Mouse (Mus musculus): Measurements from ENCODE around the gene Lmntd1.
"Not testable (repeated sequence)": the region's sequence is repeated elsewhere in the genome, so short reads cannot be mapped to it uniquely, and the experiment has no call there.

Gene Lmntd1

DNA sequence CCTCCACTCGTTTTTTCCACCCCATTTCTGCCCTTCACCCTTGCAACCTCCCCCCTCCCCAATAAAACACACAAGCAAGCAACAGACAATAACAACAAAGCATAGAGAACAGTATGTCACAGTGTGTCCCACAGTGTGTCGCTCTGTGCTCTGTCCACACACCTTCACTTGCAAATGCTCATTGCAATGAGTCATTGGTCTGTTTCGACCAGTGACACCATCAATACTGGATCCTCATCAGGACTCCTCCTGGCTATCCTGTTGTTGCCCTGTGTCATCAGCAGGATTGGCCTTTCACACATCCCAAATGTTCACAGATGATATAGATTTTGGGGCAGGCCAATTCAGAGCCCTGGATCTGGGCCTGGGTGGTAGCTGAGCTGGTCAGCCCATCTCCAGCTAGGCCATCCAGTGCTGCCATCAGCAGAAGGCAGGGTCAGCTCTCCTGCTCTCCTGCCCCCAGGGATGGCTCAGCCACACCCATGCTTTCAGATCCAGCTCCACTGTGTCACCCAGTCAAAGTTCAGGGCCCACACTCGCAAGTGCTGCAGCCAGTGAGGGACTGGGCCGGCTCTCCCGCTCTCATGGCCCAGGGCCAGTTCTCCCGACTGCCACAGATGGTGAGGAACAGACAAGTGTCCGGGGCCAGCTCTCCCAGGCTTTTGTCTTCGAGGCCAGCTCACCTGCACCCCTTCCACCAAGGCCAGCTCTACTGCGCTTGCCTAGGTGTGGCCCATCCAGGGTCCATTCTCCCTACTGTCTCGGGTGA is 267.1 kb downstream of the Lmntd1 start:
- DNase-seq (ENCODE audit: low read depth in 1 of 2, low spot score in 2 of 2): no peak

DNA sequence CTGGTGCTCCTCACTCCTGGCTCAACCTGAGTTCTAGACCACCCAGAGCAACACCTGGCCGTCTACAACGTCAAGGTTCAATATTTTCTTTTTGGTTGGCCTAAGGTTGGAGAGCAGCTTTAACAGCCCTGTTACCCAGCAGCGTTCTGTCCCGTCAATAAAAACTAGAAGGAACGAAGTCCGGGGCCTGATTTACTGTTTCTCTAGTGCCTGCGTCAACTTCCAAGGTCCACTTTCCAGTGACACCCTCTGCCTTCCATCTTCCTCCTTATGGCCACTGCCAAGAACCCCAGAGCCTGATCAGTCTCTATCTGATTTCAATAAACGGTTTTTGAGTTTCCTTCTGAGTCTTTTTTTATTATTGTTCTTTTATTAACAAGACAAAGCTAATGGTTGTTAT is 267.8 kb downstream of the Lmntd1 start:
- no peak for DNase-seq (ENCODE audit: low read depth in 1 of 2, low spot score in 2 of 2)

DNA sequence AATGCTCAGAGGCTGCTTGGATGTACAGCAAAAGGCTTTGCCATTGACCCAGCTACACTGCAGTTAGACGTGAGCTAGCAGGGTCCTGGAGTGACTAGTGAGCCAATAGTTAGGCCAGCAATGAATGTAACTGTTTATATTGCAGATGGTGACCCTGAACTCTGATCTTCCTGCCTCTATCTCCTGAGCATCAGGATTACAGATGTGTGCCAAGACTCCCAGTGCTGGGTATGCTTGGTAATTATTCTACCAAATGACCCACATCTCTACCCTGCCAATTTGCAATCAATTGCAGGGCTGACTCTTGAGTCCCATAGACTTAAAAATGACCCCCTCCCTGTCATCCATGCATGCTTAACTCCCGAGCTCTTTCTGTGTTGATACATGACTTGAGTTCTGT is 269.4 kb downstream of the Lmntd1 start:
- no peak for DNase-seq (ENCODE audit: low read depth in 1 of 2, low spot score in 2 of 2)

DNA sequence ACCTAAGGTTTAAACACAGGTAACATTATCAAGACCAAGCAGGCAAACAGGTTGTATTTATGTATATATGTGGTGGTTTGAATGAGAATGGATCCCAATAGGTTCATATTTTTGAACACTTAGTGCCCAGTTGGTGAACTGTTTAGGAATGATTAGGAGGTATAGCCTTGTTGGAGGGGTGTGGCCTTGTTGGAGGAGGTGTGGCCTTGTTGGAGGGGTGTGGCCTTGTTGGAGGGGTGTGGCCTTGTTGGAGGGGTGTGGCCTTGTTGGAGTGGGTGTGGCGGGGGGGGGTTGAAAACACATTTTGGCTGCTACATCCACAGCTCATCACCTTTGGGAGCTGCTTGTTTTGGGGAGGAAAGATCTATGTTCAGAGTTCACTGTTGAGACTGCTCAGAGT is 270.7 kb downstream of the Lmntd1 start:
- no peak for DNase-seq (ENCODE audit: low read depth in 1 of 2, low spot score in 2 of 2)

DNA sequence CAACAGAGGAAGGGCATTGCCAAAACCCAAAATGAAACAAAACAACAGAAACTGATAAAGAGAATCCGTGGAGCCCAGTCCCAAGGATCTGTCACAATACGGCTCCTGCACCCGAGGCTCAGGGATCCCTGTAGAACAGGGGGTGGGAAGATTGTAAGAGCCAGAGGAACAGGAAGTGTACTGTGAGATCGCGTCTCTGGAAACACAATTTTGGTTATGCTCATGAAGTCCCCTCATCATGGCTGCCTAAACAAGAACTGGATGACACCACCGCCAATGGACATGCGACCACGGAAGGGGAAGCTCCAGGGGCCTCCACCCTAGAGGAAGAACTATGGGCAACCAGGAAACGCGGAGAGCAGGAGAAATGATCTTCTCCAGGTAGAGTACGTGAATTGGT is 271.3 kb downstream of the Lmntd1 start:
- DNase-seq (ENCODE audit: low read depth in 1 of 2, low spot score in 2 of 2): no peak

DNA sequence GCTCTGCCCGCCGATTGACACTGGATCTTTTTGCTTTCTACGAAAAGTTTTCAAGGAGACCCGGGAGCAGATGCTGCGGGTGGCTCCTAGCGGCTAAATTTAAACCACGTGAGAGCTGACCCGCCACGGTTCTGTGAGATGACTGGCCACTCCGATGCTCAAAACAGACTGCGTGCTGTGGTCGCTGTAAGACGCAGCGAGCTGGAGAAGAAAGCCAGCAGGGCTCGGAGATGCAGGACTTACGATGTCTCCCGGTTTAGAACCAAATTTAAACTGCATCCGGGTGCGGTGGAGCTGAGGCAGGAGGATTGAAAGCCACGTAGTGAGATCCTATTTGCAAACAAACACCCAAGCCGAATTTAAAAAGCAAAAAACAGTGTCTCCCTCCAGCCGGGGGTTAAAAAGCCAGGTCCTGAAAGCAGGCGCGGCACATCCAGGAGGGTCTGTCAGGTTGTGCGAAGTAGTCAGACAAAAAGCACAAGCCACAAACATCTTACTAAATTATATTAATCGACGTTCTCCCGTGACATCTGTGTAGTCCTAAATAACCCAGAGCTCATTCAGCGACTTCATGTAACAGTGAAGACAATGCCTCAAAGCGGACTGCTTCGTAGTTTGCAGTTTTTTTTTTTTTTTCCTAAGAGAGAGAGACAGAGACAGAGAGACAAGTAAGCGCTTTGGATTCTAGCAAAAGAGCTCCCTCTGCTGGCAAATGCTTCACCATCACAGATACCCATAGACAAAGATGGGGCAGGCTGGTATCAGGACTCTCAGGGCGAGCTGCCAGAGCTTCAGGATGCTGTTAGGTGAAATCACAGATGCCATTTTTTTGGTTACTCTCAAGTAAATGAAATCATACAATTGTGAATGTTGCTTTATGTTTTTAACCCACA is 272.6 kb downstream of the Lmntd1 start:
- DNase-seq (ENCODE audit: low read depth in 1 of 2, low spot score in 2 of 2): peak; percentile 55 to 78

DNA sequence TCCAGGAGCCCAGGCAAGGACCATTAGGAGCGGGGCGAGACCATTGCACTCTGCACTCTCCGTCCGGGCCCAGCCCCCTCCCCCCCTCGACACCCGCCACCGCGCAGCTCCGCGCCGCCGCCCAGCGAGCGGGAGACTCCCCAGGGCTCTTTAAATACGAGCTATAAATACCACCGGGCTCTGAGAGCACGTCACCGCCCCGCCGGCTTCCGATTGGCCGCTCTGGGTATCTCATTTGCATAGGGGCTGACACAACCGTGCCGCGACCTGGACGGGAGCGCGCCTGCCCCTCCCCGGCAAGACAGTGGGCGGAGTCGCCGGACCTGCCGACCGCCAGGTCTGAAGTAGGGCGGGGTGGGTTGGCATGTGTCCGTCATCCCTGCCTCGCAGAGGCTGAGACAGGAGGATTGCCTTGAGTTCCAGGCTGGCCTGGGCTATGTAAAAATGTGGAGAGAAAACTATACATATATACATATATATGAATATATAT is 273.4 kb downstream of the Lmntd1 start:
- DNase-seq (ENCODE audit: low read depth in 1 of 2, low spot score in 2 of 2): peak; percentile 93 to 98

DNA sequence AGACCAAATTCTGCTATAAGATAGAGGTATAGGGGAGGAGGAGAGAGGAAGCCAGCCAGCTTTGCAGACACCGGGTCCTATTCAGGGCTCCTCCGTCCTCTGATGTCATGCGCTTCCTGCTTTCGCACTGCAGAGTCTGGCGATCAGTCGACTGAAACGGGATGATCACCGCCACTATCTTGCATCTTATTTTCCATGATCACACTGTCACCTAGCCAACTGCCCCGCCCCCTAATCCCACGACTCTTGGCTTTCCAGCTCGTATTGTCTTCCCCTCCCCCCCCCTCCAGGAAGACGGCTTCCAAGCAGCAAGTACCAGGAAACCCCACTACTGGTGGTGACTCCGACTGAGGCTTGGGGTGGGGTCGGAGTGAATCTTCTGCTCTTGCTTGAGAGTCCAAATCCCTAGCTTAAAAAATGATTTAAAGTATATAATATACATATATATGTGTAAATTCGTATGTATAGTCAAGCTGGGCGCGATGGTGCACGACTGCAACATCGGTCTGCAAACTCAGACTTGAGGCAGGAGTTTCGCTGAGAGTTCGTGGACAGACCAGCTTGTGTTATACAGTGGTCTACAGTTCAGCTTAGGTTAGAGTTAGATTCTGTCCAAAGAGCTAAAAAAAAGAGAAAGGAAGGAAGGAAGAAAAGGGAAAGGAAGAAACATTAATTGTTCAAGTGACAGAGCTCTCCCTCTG is 274.0 kb downstream of the Lmntd1 start:
- peak; percentile 28 to 68 for DNase-seq (ENCODE audit: low read depth in 1 of 2, low spot score in 2 of 2)

DNA sequence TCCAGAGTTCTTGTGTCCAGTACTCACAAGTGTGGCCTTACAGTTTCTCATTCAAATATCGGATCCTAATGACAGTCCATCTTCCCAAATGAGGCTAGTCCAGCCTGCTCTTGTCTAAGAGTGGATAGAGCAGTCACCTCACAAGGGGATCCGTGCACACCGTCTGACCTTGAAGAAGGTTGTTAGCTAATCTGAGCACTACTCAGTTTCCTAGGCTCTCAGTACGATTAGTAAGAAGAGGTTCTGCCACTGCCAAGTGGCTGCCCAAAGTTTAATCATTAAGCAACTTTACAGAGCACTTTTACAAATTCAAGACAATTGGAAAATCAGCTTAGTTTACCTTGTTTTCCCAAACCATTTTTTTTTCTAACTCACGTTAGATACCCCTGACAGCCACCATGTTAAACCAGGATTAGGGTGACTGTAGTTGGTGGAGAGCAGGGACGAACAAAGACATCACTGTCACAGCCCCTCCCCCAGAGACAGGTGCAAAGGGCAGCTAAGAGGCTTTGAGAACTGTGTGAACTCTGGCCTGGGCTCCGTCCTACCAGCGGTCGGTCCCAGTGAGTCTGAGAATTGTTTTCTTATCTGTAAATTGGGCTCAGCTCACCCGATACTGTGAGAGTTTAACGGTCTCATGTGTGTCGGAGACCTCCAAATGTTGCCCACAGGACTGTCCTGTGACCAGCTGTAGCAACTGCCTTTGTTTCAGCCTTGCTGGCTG is 275.4 kb downstream of the Lmntd1 start:
- DNase-seq (ENCODE audit: low read depth in 1 of 2, low spot score in 2 of 2): no peak

DNA sequence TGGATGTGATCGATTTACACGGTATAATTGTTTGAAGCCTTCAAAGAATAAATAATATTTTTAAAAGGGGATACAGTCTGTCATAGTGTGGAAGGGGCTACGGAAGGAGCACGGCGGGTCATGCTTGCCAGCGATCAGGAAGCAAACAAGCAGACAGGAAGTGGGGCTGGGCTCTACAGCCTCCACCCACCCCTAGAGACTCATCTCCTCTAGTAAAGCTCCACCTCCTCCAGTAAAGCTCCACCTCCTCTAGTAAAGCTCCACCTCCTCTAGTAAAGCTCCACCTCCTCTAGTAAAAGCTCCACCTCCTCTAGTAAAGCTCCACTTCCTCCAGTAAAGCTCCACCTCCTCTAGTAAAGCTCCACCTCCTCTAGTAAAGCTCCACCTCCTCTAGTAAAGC is 276.6 kb downstream of the Lmntd1 start:
- DNase-seq (ENCODE audit: low read depth in 1 of 2, low spot score in 2 of 2): not testable (repeated sequence)

DNA sequence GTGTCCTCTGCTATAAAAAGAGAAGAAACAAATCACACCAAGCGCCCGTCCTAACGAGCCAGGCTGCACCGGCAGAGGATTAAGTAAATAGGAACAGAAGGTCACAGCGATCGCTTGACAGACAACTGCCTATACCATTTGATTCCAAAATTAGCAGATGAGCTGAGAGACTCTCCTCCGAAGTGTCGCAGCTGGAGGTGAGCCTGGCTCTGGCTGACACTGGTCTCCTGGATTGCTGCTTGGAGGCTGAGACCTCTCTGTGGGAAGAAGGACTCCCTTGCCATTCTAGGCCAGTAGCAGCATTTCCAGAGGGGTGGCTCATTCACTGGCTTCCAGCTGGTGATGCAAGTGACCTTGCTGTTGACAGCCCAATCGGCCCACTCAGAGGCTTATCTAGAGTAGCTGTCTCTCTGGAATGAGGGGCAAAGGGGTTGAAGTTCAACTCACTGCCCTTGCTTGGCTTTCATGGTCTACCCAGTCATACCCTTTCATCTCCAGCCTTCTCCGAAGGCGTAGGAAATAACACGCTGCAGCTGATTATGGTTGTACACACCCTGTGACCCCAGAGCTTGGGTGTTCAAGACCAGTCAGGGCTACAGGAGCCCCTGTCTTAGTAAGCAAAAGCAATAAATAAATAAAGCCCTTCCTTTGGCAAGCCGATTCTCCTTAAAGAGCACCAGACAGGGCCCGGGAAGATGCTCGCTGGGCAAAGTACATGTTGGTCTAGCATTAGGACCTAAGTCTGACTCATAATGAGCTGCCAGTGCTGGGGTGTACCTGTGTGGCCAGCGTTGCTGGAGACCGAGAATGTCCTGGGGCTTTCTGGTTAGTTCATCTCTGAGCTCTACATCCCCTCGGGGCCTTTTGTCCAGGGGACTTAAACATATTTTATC is 278.0 kb downstream of the Lmntd1 start:
- DNase-seq (ENCODE audit: low read depth in 1 of 2, low spot score in 2 of 2): no peak

DNA sequence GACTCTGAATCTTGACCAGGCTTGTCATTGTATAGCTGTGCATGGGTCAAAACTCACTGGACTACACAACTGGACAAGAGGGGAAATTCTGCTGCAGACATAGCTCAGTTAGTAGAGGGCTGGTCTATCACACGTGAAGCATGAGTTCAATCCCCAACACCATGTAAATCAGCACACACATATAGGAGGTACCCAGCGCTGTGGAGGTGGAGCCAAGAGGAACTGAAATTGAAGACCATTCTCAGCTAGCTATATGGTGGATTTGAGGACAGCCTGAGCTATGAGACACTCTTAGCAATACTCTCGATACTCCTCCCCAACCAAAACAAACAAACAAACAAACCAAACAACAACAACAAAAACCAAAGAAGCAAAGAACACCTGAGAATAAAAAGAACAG is 279.9 kb downstream of the Lmntd1 start:
- no peak for DNase-seq (ENCODE audit: low read depth in 1 of 2, low spot score in 2 of 2)

DNA sequence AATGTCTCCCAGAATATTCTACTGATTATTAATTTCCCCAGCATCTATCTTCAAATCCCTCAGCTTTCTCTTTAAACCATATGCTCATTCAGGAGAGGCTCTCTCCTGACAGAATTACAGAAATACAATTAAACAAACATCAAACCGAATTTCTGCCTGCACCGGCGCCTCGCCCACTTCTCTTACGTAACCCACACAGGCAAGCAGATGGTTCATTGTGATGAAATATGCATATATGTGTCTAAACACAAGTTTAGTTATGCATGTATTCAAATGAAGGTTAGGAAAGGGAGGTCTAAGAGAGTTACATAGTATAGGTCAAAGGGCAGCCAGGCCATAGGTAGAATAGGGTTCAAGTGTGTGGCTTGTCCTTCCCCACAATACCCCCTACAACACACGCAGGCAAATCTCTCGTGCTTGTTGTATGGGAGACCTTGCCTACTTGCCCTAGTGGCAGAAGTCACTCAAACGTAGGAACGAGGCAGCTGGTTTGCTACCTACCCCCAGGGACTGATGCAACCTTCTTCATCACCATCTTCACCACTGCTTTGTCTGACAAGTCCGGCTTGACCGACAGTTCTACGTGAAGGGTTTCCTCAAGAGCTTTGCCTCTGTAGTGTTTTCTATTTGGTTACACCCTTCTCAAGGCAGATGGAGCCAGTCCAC is 287.8 kb downstream of the Lmntd1 start:
- no peak for DNase-seq (ENCODE audit: low read depth in 1 of 2, low spot score in 2 of 2)

DNA sequence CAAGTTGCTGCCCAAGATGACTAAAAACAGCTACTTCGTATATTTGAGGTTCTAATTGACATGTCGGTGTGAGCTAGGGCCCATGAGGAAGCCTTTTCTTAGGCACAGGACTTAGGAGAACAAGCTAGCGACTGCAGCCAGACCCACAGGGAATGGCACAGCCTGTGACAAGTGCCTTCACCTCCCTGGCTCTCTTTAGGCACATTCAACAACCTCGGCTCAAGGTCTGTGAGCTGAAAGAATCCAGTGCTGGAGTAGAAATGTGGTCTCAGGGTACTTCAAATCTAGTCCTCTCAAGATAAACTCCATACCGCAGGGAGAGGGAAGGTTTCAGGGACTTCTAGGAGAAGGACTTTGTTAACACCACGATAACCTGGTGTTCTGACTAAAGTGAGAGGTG is 289.0 kb downstream of the Lmntd1 start:
- DNase-seq (ENCODE audit: low read depth in 1 of 2, low spot score in 2 of 2): no peak

DNA sequence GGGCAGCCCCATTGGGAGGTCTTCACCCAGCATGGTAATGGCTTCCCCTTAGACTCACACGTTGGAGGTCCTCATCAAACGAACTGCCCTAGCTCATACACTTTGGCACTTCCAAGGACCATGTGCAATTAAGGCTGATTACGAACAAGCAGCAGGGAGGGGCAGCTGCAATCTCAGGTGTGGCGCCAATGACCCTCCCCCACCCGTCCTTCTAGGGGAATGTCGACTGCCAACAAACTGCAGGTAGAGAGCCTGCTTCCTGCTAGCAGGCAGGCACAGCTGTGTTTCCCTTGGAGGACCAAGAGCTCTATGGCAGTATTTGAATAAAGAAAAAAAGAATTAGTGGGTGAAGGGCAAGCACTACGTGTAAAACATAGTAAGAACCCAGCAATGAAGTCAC is 289.6 kb downstream of the Lmntd1 start:
- no peak for DNase-seq (ENCODE audit: low read depth in 1 of 2, low spot score in 2 of 2)

DNA sequence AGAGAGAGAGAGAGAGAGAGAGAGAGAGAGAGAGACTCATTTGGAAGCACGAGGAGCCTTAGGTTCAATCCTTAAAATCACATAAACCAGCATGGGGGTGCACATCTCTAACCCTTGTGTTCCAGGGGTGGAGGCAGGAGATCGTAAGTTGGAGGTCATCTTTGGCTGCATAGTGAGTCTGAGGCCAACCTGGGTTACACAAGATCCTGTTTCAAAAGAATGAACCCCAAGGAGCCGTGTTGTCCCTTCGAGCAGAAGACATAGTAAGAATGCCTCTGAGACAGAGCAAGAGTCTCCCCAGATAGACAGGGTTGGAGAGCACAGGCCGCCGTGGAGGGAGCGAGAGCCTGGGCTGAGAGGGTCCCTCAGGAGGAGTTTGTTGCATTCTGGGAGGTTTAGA is 291.9 kb downstream of the Lmntd1 start:
- DNase-seq (ENCODE audit: low read depth in 1 of 2, low spot score in 2 of 2): no peak

DNA sequence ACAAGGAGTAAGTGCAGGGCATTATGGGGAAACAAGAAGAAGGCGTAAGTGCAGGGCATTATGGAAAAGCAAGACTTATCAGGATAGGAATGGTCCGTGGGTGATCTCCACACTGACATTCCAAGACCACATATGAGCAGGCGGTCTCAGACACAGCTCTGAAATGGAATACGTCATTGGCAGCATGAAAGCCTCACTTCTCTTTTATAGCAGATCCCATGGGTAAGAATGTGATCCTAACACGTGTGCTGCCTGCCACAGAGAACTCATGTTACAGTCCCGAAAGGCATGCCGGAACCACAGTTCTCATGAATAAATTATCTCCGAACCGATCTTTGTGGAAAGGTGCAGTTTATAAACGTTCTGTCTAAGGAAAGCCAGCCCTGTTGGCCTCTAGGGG is 294.0 kb downstream of the Lmntd1 start:
- no peak for DNase-seq (ENCODE audit: low read depth in 1 of 2, low spot score in 2 of 2)
